Mouse (Mus musculus): ENCODE results near the gene Pgrmc1.

The Pgrmc1 gene

DNA sequence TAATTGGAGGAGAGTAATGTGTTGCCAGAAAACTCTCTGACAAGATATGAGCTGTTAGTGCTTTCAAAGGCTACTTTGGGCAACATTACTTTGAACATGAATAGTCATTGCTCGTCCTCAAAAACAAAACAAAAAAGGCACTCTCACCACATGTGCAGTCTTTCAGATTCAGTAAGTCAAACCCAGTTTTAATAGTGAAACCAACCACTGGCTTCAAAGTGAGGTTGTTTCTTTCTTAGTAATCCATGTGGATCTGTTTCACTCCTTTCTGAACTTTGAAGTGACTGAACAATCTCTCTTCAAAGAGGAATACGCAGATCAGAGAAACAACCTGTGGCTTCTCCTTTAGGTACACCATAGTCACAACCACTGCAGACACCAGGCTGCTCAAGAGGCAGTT is 11.1 kb downstream of the Pgrmc1 start:
- no peak for DNase-seq

- no peak for DNase-seq
These were observed 30.1 kb downstream of the Pgrmc1 start for GRCm38 (mm10) chrX:36628102-36628501.

DNA sequence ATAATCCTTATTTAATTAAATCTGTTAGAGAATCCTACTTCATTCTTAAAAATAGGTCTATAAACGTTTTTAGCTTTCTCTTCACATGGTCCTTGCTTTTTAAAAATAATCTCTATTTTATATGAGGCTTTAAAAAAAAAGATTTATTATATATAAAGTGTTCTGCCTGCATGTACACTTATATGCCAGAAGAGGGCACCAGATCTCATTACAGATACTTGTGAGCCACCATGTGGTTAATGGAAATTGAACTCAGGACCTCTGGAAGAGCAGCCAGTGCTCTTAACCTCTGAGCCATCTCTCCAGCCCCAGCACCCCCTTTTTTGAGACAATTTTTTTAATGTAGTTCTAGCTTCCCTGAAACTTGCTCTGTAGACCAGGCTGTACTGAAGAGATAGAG is 32.8 kb downstream of the Pgrmc1 start:
- DNase-seq = no peak

- DNase-seq = peak; percentile 51 to 62
These were observed 42.0 kb downstream of the Pgrmc1 start for GRCm38 (mm10) chrX:36640046-36640445.

DNA sequence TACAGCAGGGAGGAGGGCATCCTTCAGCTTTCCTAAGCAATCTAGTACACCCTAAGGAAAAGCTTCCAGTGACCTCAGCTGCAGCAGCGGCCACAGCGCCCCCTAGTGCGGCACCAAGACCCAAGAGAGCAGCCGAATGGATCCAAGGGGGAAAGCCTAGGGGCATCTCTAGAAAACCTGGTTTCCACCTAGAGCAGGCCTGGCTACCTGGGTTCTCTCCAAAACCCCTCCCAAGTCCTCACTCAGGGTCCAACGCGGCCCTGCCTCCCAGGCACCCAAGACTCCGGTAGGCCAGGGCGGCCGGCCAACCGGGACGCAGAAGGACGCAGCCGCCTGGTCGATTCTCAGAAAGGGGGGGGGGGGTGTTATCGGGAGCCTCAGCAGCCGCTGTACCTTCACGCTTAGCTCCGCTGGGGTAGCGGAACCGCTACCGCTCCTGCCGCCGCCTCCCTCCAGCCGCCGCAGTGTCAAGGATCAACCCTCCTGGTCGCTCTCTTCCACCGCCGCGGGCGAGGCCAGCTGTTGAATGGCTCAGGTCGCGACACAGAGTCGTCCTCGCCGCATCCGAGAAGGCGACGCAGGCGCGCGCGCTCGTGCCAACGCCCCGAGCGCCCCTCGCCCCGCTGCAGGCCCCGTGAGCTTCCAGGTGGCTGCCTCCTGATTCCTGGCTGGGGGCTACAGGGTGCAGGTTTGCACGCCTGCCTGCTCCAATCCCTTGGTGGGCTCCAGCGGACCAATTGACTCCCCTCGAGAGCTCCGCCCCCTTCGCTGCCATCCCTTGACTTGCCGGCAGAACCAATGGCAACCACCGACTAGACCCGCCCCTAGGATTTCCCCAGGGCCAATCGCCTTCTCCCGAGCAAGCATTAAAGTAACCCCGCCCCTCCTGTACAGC is 46.9 kb downstream of the Pgrmc1 start, which contains the start of gene Akap17b:
Akap17b (minus strand) TSS at position 739 of the 895 bp plus-strand sequence.
- peak; percentile 85 to 87 for DNase-seq

Data from cerebellum, postnatal 14 days (tissue).